Mouse (Mus musculus) embryonic fibroblast, embryonic 13.5 days (primary cell): Measurements from ENCODE around the gene Sec14l1. TPM values are rescaled to one million over a fixed set of nuclear protein-coding genes. Genes with fewer than 3 reads are reported as not detected.

Experiments
- H3K27ac ChIP-seq: 2 replicates; pipeline ENCODE4 v1.5.1; 2012; ENCODE audit warnings: low read length, control low read depth, inconsistent platforms; ENCODE audit not compliant: insufficient read depth
- H3K4me1 ChIP-seq: 2 replicates; pipeline ENCODE4 v1.6.1; 2011; ENCODE audit warnings: low read length; ENCODE audit not compliant: control insufficient read depth, insufficient read depth
- H3K4me3 ChIP-seq: 2 replicates; pipeline ENCODE4 v1.5.1; 2011; ENCODE audit warnings: mild to moderate bottlenecking, control low read depth, low read length; ENCODE audit not compliant: insufficient read depth
- CTCF ChIP-seq: IDR thresholded peaks from 2 replicates; pipeline ENCODE4 v1.5.1; 2011; ENCODE audit warnings: mild to moderate bottlenecking, control low read depth, low read length, moderate library complexity, borderline replicate concordance; ENCODE audit not compliant: insufficient read depth
- POLR2A ChIP-seq: IDR thresholded peaks from 2 replicates; pipeline ENCODE4 v1.6.1; 2011; ENCODE audit warnings: low read depth, mild to moderate bottlenecking, control low read depth, low read length, moderate library complexity
- polyA plus RNA-seq: library from polyadenylated mRNA; stranded (reverse); fragments of >200 nt; gene quantifications from 2 replicates; pipeline ENCODE4 v1.2.4, GENCODE M21; 2011; ENCODE audit warnings: low read depth; ENCODE audit not compliant: missing spikeins, insufficient read length

Sec14l1 gene
- polyA plus RNA-seq, 1 experiment, result 70.4 TPM

DNA sequence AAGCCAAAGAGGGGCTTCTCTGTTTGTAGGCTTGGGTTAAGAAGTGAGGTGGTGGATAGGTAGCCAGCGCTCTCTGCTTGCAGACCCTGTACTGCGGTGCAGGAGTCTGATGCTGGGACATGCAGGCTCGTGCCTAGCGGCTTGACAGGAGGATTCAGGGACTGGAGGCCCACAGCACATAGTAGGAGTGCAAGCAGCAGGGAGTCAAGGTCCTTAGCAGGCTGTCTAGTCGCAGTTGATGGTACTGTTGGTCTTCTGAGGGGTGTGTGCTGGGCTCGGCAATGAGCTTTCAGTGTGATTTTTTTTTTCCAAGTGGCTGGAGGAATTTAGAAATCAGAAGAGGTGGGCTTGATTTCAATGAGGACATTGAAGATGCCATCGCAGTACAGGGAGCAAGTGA lies 36.5 kb downstream of the Sec14l1 start:
- Histone ChIP-seq H3K4me1 (no peaks in the 10 kb centered on the region), H3K4me3 (no peak overlapping the region), H3K27ac (no peak overlapping the region)
- TF ChIP-seq POLR2A (no peak), CTCF (no peak)

DNA sequence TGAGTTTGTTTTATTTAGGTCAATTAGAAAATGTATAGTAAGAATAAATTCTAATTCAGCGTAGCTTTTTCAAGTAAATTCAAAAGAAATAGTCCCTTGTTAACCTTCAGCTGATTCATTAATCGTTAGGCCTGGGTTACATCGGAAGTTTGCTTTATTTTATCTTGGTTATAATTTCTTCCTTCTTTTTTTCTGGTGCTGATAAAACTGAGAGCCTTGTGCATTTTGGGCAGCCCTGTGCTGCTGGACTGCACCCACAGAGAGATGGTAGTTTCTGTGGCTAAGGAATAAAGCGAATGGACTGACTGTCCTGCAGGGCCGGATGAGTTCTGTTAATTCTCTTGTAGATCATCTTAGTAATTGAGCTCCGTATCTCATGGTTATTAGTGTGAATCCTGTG lies 37.6 kb downstream of the Sec14l1 start:
- TF ChIP-seq POLR2A, result no peak
- TF ChIP-seq CTCF, result no peak
- Histone ChIP-seq H3K4me3 (no peak overlapping the region), H3K4me1 (no peaks in the 10 kb centered on the region), H3K27ac (no peak overlapping the region)

DNA sequence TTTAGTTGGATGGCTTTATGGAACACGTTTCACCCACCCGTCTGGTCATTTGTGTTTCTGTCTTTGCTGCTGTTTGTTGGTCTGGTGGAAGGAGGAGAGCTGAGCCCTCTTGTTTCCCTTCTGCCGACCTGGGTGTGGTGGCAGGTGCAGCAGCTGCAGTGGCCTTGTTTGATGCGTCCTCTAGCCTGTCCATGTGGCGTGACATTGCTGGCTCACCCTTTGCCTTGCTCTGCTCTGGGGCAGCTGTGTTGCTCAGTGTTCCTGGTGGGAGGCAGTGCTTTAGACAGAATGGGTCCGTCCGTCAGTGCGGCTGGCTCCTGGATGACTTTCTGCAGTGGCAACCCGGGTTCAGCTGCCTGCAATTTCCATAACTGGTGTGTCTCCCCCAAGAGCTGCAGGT lies 38.6 kb downstream of the Sec14l1 start:
- Histone ChIP-seq H3K4me1 (no peaks in the 10 kb centered on the region), H3K4me3 (no peak overlapping the region), H3K27ac (no peak overlapping the region)
- TF ChIP-seq POLR2A (no peak), CTCF (no peak)

- Histone ChIP-seq H3K4me3 (no peak overlapping the region), H3K4me1 (peaks cover 2% of the 10 kb centered on the region; the same call in 1 of the 2 replicates), H3K27ac (no peak overlapping the region)
- no peak for TF ChIP-seq POLR2A
- TF ChIP-seq CTCF, result no peak
These were observed 39.3 kb downstream of the Sec14l1 start for GRCm38 (mm10) chr11:117154088-117154815.

GRCm38 (mm10) chr11:117156725-117157124 lies 41.8 kb downstream of the Sec14l1 start:
- peaks cover 2% of the 10 kb centered on the region; the same call in 1 of the 2 replicates for H3K4me1 ChIP-seq
- H3K4me3 ChIP-seq, result no peak overlapping the region
- no peak for TF ChIP-seq CTCF
- no peak for TF ChIP-seq POLR2A
- H3K27ac ChIP-seq, result no peak overlapping the region

GRCm38 (mm10) chr11:117158343-117158742 lies 43.4 kb downstream of the Sec14l1 start:
- Histone ChIP-seq H3K4me1 (peaks cover 2% of the 10 kb centered on the region; the same call in 1 of the 2 replicates), H3K4me3 (no peak overlapping the region), H3K27ac (no peak overlapping the region)
- TF ChIP-seq CTCF (no peak), POLR2A (no peak)

DNA sequence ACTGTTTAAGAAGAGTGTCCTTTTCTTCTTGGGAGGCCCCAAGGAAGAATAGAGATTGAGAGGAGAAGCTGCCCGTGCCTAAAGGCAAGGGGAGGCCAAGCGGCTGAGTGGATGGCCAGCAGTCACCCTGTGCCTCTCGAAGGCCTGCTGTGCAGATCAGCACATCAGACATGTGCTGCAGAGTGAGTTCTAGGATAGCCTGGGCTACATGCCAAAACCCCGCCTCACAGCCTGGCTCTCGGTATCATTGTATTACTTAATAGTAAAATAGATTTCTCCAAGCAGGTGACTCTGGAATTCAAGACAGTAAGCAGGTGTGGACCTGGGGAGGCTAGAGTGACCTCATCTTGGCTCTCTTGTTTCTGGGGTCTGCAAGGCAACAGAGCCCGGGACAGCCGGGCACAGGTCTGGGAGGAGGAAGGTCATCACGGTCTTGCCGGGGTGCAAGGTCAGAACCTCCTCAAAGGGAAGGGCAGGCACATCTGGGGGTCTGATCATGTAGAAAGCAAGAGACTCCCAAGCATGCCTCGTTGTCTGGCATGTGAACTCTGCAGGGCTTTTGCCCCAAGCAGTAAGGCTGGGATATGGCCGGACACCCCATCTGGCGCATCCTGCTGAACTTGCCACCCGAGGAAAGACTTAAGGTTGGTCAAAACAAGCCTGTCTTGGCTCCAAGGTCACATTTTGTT lies 44.4 kb downstream of the Sec14l1 start:
- H3K27ac ChIP-seq, result no peak overlapping the region
- TF ChIP-seq POLR2A (no peak), CTCF (no peak)
- no peak overlapping the region for H3K4me3 ChIP-seq
- peaks cover 2% of the 10 kb centered on the region; the same call in 1 of the 2 replicates for H3K4me1 ChIP-seq

- no peak for TF ChIP-seq POLR2A
- no peak for TF ChIP-seq CTCF
- Histone ChIP-seq H3K4me1 (peaks cover 2% of the 10 kb centered on the region; the same call in 1 of the 2 replicates), H3K4me3 (no peak overlapping the region), H3K27ac (no peak overlapping the region)
These were observed 45.0 kb downstream of the Sec14l1 start for GRCm38 (mm10) chr11:117159946-117160307.

DNA sequence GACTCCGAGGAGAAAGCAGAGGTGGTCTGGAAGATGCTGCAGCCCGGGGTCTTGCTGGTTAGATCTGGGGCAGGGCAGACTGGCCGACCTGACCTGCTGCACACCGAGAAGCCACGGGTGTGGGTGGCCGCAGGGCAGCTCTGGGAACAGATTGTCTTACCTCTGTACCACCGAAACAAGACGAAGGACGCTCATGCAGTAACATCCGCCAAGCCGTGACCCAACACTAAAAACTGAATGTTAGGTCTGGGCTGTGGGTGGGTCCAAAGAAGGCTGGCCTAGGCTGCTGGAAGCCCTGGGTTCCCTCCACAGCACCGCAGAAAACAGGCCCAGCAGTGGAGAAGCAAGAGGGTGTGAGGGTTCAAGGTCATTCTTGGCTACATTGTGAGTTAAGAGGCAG lies 45.8 kb downstream of the Sec14l1 start:
- Histone ChIP-seq H3K27ac (no peak overlapping the region), H3K4me1 (peaks cover 2% of the 10 kb centered on the region; the same call in 1 of the 2 replicates), H3K4me3 (no peak overlapping the region)
- TF ChIP-seq POLR2A (no peak), CTCF (no peak)

GRCm38 (mm10) chr11:117161574-117161973 lies 46.6 kb downstream of the Sec14l1 start:
- TF ChIP-seq CTCF (no peak), POLR2A (no peak)
- Histone ChIP-seq H3K27ac (no peak overlapping the region), H3K4me3 (no peak overlapping the region), H3K4me1 (peaks cover 2% of the 10 kb centered on the region; the same call in 1 of the 2 replicates)
